Mouse (Mus musculus): ENCODE measurements at regions not wholly inside any gene's neighbourhood (a gene's known extent, or its start where the extent isn't known, plus 50 kb on each side); places are given as distances from the start of the nearest gene placed in this dataset.

GRCm38 (mm10) chr13:46162025-46162374 is 111.5 kb upstream of the Stmnd1 start:
- Histone ChIP-seq H3K36me3 (replicated peaks) (no peaks in the 10 kb centered on the region), H3K9me3 (0 out of 2 replicates have a peak, but pooled peaks cover 5% of the 10 kb centered on the region), H3K4me1 (peaks cover 12% of the 10 kb centered on the region), H3K4me3 (replicated peaks) (peak overlapping the region; percentile 22), H3K9ac (no peak overlapping the region), H3K27ac (no peak overlapping the region), H3K4me2 (peak overlapping the region; percentile 53), H3K27me3 (0 out of 2 replicates have a peak, but pooled peaks cover 9% of the 10 kb centered on the region)
- WGBS, result 3% methylated on average over 10 of the region's 10 CpGs
- peak; percentile 83 for ATAC-seq (ENCODE audit: low FRiP score)

GRCm38 (mm10) chr13:46161261-46162024 is 112.1 kb upstream of the Stmnd1 start:
- no peak overlapping the region for H3K9ac ChIP-seq
- 40% methylated on average over 13 of the region's 13 CpGs for WGBS

GRCm38 (mm10) chr13:46159354-46159753 is 114.2 kb upstream of the Stmnd1 start:
- 98% methylated on average over 14 of the region's 14 CpGs for WGBS
- Histone ChIP-seq H3K9ac (no peak overlapping the region), H3K4me2 (no peak overlapping the region), H3K36me3 (replicated peaks) (no peaks in the 10 kb centered on the region), H3K27me3 (0 out of 2 replicates have a peak, but pooled peaks cover 9% of the 10 kb centered on the region), H3K9me3 (0 out of 2 replicates have a peak, but pooled peaks cover 5% of the 10 kb centered on the region), H3K27ac (no peak overlapping the region), H3K4me3 (replicated peaks) (no peak overlapping the region), H3K4me1 (peaks cover 12% of the 10 kb centered on the region)
- ATAC-seq (ENCODE audit: low FRiP score), result no peak

More at GRCm38 (mm10) chr13:46161261-46162024, 112.1 kb upstream of the Stmnd1 start:
- H3K27ac ChIP-seq, result no peak overlapping the region
- 0 out of 2 replicates have a peak, but pooled peaks cover 9% of the 10 kb centered on the region for H3K27me3 ChIP-seq
- H3K9me3 ChIP-seq, result 0 out of 2 replicates have a peak, but pooled peaks cover 5% of the 10 kb centered on the region
- peak overlapping the region; percentile 22 for H3K4me3 ChIP-seq (replicated peaks)
- no peaks in the 10 kb centered on the region for H3K36me3 ChIP-seq (replicated peaks)
- H3K4me1 ChIP-seq, result peaks cover 12% of the 10 kb centered on the region
- ATAC-seq (ENCODE audit: low FRiP score), result peak; percentile 53; the same call in 1 of the 2 replicates
- H3K4me2 ChIP-seq, result peak overlapping the region; percentile 53

GRCm38 (mm10) chr13:46153282-46154260 is 120.0 kb upstream of the Stmnd1 start:
- WGBS, result 70% methylated on average over 14 of the region's 14 CpGs
- Histone ChIP-seq H3K4me2 (no peak overlapping the region), H3K36me3 (replicated peaks) (no peaks in the 10 kb centered on the region), H3K9me3 (0 out of 2 replicates have a peak, but pooled peaks cover 8% of the 10 kb centered on the region), H3K4me3 (replicated peaks) (no peak overlapping the region), H3K27me3 (no peaks in the 10 kb centered on the region), H3K4me1 (0 out of 2 replicates have a peak, but pooled peaks cover 6% of the 10 kb centered on the region), H3K9ac (no peak overlapping the region), H3K27ac (no peak overlapping the region)
- ATAC-seq (ENCODE audit: low FRiP score), result no peak

- Histone ChIP-seq H3K27ac (no peak overlapping the region), H3K27me3 (no peaks in the 10 kb centered on the region), H3K36me3 (replicated peaks) (no peaks in the 10 kb centered on the region), H3K4me2 (no peak overlapping the region), H3K4me3 (replicated peaks) (no peak overlapping the region), H3K9ac (no peak overlapping the region), H3K9me3 (no peaks in the 10 kb centered on the region), H3K4me1 (no peaks in the 10 kb centered on the region)
- no peak for ATAC-seq (ENCODE audit: low FRiP score)
- WGBS, result 93% methylated on average over 3 of the region's 3 CpGs
Measured at GRCm38 (mm10) chr13:46140006-46140405, 133.5 kb upstream of the Stmnd1 start.

GRCm38 (mm10) chr13:46139251-46139650 is 134.3 kb upstream of the Stmnd1 start:
- WGBS, result 82% methylated on average over 5 of the region's 5 CpGs
- H3K4me1 ChIP-seq, result no peaks in the 10 kb centered on the region
- H3K4me3 ChIP-seq (replicated peaks), result no peak overlapping the region
- no peak overlapping the region for H3K9ac ChIP-seq
- no peak overlapping the region for H3K4me2 ChIP-seq
- H3K27me3 ChIP-seq, result no peaks in the 10 kb centered on the region
- no peak overlapping the region for H3K27ac ChIP-seq
- no peaks in the 10 kb centered on the region for H3K9me3 ChIP-seq
- H3K36me3 ChIP-seq (replicated peaks), result no peaks in the 10 kb centered on the region
- no peak for ATAC-seq (ENCODE audit: low FRiP score)

GRCm38 (mm10) chr13:46135411-46135810 is 138.1 kb upstream of the Stmnd1 start:
- ATAC-seq (ENCODE audit: low FRiP score), result no peak
- 72% methylated on average over 8 of the region's 8 CpGs for whole genome bisulfite sequencing
- Histone ChIP-seq H3K9ac (no peak overlapping the region), H3K36me3 (replicated peaks) (no peaks in the 10 kb centered on the region), H3K4me1 (no peaks in the 10 kb centered on the region), H3K9me3 (no peaks in the 10 kb centered on the region), H3K4me2 (no peak overlapping the region), H3K4me3 (replicated peaks) (no peak overlapping the region), H3K27me3 (no peaks in the 10 kb centered on the region), H3K27ac (no peak overlapping the region)

GRCm38 (mm10) chr13:46129236-46129855 is 144.2 kb upstream of the Stmnd1 start:
- no peaks in the 10 kb centered on the region for H3K4me1 ChIP-seq
- H3K27ac ChIP-seq, result no peak overlapping the region
- ATAC-seq (ENCODE audit: low FRiP score), result no peak
- no peak overlapping the region for H3K4me2 ChIP-seq
- H3K9me3 ChIP-seq, result no peaks in the 10 kb centered on the region
- no peaks in the 10 kb centered on the region for H3K27me3 ChIP-seq
- no peaks in the 10 kb centered on the region for H3K36me3 ChIP-seq (replicated peaks)
- 91% methylated on average over 9 of the region's 9 CpGs for WGBS
- H3K9ac ChIP-seq, result no peak overlapping the region
- H3K4me3 ChIP-seq (replicated peaks), result no peak overlapping the region

GRCm38 (mm10) chr13:46123446-46123845 is 150.1 kb upstream of the Stmnd1 start:
- H3K9me3 ChIP-seq, result no peaks in the 10 kb centered on the region
- H3K4me2 ChIP-seq, result no peak overlapping the region
- no peak overlapping the region for H3K9ac ChIP-seq
- ATAC-seq (ENCODE audit: low FRiP score), result no peak
- H3K27me3 ChIP-seq, result no peaks in the 10 kb centered on the region
- no peaks in the 10 kb centered on the region for H3K36me3 ChIP-seq (replicated peaks)
- no peak overlapping the region for H3K4me3 ChIP-seq (replicated peaks)
- H3K27ac ChIP-seq, result no peak overlapping the region
- WGBS, result 81% methylated on average over 3 of the region's 3 CpGs
- H3K4me1 ChIP-seq, result no peaks in the 10 kb centered on the region

GRCm38 (mm10) chr13:46116576-46116975 is 151.8 kb upstream of the Atxn1 start:
- no peaks in the 10 kb centered on the region for H3K36me3 ChIP-seq (replicated peaks)
- H3K9ac ChIP-seq, result no peak overlapping the region
- H3K4me1 ChIP-seq, result no peaks in the 10 kb centered on the region
- 91% methylated on average over 4 of the region's 4 CpGs for WGBS
- no peak overlapping the region for H3K4me2 ChIP-seq
- no peak overlapping the region for H3K4me3 ChIP-seq (replicated peaks)
- H3K27ac ChIP-seq, result no peak overlapping the region
- H3K9me3 ChIP-seq, result no peaks in the 10 kb centered on the region
- no peaks in the 10 kb centered on the region for H3K27me3 ChIP-seq
- ATAC-seq (ENCODE audit: low FRiP score), result no peak

GRCm38 (mm10) chr13:46104971-46105370 is 140.2 kb upstream of the Atxn1 start:
- Histone ChIP-seq H3K27me3 (no peaks in the 10 kb centered on the region), H3K9me3 (no peaks in the 10 kb centered on the region), H3K4me2 (no peak overlapping the region), H3K27ac (no peak overlapping the region), H3K36me3 (replicated peaks) (no peaks in the 10 kb centered on the region), H3K9ac (no peak overlapping the region), H3K4me1 (peaks cover 4% of the 10 kb centered on the region; the same call in 1 of the 2 replicates), H3K4me3 (replicated peaks) (no peak overlapping the region)
- WGBS, result 57% methylated on average over 6 of the region's 6 CpGs
- 0 out of 2 replicates have a peak, but pooled peaks have one; percentile 41 for ATAC-seq (ENCODE audit: low FRiP score)

GRCm38 (mm10) chr13:46098621-46099020 is 133.8 kb upstream of the Atxn1 start:
- Histone ChIP-seq H3K36me3 (replicated peaks) (no peaks in the 10 kb centered on the region), H3K9me3 (no peaks in the 10 kb centered on the region), H3K27me3 (0 out of 2 replicates have a peak, but pooled peaks cover 3% of the 10 kb centered on the region), H3K27ac (no peak overlapping the region), H3K9ac (no peak overlapping the region), H3K4me2 (no peak overlapping the region), H3K4me3 (replicated peaks) (no peak overlapping the region), H3K4me1 (peaks cover 10% of the 10 kb centered on the region; the same call in 1 of the 2 replicates)
- no peak for ATAC-seq (ENCODE audit: low FRiP score)
- WGBS, result 81% methylated on average over 7 of the region's 7 CpGs

All from forebrain, embryonic 12.5 days (tissue).